Mouse (Mus musculus) liver, adult (tissue): Measurements from ENCODE around the gene Gpr4.

ENCODE experiments used
- GATA4 ChIP-seq: IDR thresholded peaks from 2 replicates; pipeline ENCODE4 v1.6.1; 2014; ENCODE audit warnings: mild to moderate bottlenecking, low read length; ENCODE audit not compliant: insufficient replicate concordance

Gpr4 gene

GRCm38 (mm10) chr7:19178443-19179092, 33.8 kb upstream of the Gpr4 start:
- TF ChIP-seq GATA4, result no peak

GRCm38 (mm10) chr7:19179173-19179572, 33.2 kb upstream of the Gpr4 start:
- no peak for TF ChIP-seq GATA4

- no peak for TF ChIP-seq GATA4
Observed at GRCm38 (mm10) chr7:19179936-19180335, 32.4 kb upstream of the Gpr4 start.

GRCm38 (mm10) chr7:19180862-19181429, 31.4 kb upstream of the Gpr4 start:
- no peak for TF ChIP-seq GATA4

GRCm38 (mm10) chr7:19184250-19184649, 28.1 kb upstream of the Gpr4 start:
- TF ChIP-seq GATA4, result no peak

- no peak for TF ChIP-seq GATA4
Observed at GRCm38 (mm10) chr7:19184758-19185157, 27.6 kb upstream of the Gpr4 start.

GRCm38 (mm10) chr7:19194676-19195075, 17.7 kb upstream of the Gpr4 start:
- no peak for TF ChIP-seq GATA4

GRCm38 (mm10) chr7:19196676-19197075, 15.7 kb upstream of the Gpr4 start:
- no peak for TF ChIP-seq GATA4

GRCm38 (mm10) chr7:19197985-19198384, 14.4 kb upstream of the Gpr4 start:
- TF ChIP-seq GATA4, result no peak

GRCm38 (mm10) chr7:19201660-19202059, 10.7 kb upstream of the Gpr4 start:
- no peak for TF ChIP-seq GATA4

- TF ChIP-seq GATA4, result no peak
Observed at GRCm38 (mm10) chr7:19202065-19202850, 10.1 kb upstream of the Gpr4 start.

GRCm38 (mm10) chr7:19208201-19208910, 4.0 kb upstream of the Gpr4 start:
- TF ChIP-seq GATA4, result no peak

- no peak for TF ChIP-seq GATA4
Observed at GRCm38 (mm10) chr7:19208944-19209472, 3.3 kb upstream of the Gpr4 start.

GRCm38 (mm10) chr7:19209494-19209893, 2.8 kb upstream of the Gpr4 start:
- no peak for TF ChIP-seq GATA4

GRCm38 (mm10) chr7:19210010-19210409, 2.3 kb upstream of the Gpr4 start:
- TF ChIP-seq GATA4, result no peak
